Mouse (Mus musculus): ENCODE measurements around the gene Hrk.

DNA sequence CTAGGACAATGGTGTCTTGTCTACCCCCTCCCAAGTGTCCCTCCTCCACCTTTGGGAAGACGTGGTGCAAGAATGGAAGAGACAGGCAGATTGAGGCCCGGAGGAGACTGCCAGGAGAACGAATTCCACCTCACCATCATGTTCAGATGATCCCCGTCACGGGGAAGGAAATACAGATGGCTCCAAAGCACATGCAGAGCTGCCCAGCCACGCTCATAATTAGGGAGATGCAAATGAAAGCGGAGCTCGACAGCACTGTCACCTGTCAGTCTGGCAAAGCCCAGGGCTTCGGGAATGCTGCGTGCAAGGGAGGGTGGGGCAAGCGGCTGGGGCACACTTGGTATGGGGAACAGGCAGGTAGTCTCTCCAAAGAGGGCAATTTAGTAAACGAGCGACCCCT lies 33.0 kb downstream of the Hrk start:
- TF ChIP-seq CTCF (conservative IDR thresholded peaks at IDR 0.05; ENCODE audit: insufficient read depth, insufficient read length, low read depth, low read length): no peak
- TF ChIP-seq POLR2A (IDR thresholded peaks at IDR 0.05; ENCODE audit: low read depth, low read length): no peak
